Mouse (Mus musculus) skeletal muscle tissue, adult 2 months (tissue): ENCODE measurements around the gene Tnik.
A peak's percentile ranks its signal among the peaks of the same experiment; 100 is the strongest.

Experiments
- DNase-seq: peaks from one replicate; pipeline ENCODE4 v3.0.0-alpha.2; 2012; ENCODE audit warnings: low read depth, low spot score

Tnik gene

DNA sequence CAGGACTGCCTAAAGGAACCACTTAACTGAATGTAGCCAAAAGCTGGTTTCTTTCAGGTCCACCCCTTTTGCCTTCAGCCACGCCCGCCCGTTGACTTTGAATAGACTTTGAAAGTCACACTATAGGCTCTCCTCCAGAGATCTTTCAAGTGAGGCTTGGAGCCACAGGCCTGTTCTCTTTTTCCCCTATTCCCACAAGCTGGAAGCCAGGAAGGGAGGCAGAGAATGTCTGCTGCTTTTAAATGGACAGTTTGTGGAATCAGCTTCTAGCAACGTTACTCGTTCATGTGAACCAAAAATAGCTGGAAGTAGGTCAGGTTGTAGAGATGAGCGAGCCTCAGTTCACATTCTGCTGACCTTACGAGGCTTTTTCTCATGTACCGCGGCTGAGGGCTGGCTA, 138.3 kb downstream of the Tnik start:
- peak; percentile 30 for DNase-seq

DNA sequence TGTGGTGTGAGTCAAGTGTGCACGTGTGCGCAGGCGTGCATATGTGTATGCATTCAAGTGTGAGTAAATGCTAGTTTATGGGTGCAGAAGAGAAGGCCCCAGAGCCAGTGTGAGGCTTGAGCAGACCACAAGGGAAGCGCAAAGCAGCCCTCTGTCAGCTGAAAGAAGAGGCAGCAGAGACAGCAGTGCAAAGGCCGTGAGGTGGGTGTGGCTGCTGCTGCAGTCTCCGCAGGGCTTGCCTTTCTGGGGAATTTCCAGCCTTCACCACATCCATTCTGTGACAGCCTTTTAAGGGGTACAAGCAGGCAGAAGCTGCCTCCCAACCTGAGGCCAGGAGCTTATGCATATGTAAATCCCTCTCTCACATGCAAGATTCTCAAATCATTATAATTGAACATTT, 139.2 kb downstream of the Tnik start:
- no peak for DNase-seq

DNA sequence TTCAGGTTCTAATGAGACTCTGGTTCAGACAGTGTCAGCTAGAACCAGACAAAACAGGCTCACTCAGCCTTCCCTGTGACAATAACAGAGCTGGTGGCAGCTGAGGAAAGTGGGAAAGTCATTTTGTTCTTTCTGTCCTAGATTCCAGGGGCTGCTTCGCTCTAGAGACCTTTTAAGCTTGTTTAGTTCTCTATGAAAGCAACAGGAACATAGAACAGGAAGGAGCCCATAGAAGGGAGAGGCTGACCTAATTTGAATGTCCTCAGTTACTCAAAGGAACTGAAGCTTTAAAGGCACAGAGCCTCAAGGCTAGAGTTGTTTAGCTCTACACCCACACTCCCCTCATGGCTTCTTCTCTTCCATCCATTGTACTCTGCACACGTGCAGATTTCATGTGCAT, 142.4 kb downstream of the Tnik start:
- no peak for DNase-seq

DNA sequence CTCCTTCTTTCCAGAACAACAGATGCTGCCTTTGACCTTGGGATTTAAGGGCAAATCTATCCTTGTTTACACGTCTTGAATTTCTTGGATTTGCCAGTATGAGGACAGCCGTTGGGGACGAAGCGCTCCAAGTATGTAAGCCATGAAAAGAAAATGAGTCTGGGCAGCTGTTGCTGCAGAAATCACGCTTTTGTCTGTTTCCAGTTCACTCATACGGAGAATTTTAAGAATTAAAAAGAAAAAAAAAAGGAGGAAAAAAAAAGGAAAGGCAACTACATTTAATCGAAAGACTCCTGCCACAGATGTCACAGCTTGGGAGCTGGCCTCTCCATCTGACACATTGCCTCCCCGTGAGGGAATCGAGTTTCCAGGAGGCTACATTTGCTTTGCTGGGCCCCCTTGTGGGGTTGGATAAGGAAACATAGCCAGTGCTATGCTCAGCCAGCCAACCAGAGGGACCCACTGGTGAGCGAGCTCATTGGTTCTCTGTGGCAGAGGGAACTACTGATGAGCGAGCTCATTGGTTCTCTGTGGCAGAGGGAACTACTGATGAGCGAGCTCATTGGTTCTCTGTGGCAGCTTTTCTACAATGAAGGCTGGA, 145.9 kb downstream of the Tnik start:
- peak; percentile 77 for DNase-seq

DNA sequence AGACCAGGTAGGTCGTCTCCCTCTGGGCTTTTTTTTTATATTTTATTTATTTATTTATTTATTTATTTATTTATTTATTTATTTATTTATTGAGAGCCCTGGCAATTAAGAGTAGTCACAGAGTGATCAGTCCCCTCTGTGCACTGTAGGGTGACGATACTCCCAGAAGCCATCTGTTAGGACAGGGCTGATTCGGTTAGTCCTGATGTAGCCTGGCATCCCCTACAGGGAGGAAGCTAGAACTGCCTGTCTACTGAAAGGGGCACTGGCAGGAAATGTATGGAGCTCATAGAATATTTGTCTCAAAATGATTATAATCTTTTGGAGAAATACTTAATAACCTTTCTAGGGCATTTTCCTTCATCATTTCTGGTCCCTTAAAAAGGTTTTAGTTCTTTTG, 147.3 kb downstream of the Tnik start:
- no peak for DNase-seq

DNA sequence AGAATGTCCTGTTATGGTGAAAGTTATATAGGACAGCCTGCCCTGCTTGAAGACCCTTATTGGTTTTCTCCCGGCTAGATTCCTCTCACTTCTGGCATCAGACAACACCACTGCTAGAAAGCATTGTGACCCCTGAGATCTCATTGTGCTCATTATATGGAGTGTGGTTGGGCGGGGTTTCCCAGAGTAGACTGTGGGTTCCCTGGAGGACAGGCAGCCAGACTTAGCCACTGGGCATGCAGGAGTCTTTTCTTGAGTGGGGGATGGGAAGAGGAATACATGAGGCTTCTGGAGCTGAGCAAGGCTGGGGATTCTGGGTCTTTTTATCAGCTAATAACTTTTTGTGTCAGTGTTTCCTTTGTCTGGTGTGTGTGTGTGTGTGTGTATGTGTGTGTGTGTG, 153.0 kb downstream of the Tnik start:
- DNase-seq, result no peak

DNA sequence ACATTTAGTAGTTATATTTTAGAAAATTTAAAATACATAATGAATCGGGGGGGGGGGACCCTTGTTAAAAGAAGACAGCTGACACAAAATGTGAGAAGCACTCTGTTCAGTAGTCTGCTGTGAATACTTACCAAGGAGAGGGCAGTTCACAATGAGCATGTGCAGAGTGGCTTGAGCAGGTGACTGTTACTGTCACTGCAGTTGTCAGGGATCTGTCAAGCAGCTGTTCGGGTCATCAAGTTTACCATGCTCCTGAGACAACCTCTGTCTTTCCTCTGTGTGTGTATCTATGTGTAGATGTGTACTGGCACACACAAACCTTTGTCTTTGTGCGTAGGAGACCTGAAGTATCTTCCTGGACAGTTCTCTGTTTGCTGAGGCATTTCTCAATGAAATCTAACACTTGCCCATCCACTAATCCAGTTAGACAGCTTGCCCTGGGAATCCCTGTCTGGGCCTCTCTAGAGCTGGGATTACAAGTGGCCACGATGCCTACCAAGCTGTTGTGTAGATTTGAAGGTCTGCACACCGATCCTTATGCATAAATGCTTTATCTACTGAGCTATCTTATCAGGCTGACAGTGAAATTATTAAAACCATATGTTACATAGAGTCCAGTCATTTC, 154.2 kb downstream of the Tnik start:
- peak; percentile 38 for DNase-seq

DNA sequence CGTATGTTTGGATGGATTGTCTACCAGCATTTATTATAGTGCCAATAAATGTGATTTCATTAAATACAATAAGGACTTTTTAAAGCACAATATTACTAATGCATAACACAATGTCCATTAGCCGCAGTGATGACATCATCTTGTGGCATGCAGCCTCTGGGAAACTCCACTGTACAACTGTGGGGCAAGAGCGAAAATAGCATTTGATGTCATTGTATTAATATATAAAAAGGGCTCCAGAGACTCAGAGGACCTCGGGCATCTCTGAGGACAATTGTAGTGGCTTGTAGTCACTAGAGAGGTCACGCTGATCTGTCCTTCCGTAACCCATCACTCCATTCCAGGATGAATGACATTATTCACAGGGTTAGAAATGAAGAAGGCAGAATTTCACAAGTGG, 157.2 kb downstream of the Tnik start:
- no peak for DNase-seq

DNA sequence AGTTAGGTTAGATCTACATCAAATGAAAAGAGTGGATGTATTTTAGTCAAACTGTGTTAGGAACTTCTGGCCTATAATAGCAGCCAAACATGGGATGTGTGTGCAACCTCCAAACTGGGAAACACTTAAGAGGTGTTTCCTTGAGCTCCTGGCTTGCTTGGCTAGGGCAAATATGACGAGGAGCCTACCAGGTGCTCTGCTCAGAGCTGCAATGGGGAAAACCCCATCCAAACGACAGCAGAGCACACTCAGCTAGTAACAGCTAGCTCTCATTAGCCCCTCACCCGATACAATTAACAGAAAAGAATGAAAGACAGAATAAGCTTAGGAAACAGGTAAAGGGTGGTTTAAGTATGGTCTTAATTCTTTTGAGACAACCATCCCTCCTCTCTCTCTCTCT, 157.7 kb downstream of the Tnik start:
- no peak for DNase-seq

DNA sequence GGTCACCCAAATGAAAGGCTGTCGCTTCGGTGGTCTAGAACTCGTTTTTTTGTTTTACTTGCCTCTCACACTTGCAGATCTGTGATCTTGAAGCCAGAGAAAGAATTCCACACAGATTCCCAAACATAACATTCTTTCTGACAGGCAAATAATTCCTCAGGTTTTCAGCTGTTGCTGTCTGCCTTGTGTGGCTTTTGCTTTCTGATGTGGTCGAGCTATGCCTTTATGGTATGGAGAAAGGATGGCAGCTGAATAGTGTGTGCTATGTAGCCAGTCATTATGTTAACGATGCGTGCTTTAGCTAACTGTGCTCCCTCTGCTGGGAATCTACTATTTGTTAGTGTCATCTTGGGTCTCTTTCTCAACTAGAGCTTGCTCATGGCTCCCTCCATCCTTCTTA, 158.8 kb downstream of the Tnik start:
- no peak for DNase-seq

DNA sequence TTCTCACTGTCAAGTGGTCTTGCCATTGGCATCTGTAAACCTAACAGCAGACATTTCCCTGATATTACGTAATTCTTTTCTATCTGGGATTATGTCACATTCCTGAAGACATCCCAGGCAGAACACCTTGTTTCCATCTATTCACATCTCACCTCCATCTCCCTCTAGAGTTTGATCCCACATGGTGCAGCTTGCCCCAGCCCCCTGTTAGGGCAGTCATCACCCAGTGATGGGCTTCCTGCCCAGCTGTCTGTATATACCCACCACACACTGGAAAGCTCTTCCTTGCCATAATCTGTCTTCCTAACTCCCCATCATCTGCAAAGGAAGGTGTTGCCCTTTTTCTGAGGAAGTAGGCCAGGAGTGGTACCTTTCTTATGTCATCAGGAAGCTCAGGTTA, 159.2 kb downstream of the Tnik start:
- DNase-seq, result no peak

DNA sequence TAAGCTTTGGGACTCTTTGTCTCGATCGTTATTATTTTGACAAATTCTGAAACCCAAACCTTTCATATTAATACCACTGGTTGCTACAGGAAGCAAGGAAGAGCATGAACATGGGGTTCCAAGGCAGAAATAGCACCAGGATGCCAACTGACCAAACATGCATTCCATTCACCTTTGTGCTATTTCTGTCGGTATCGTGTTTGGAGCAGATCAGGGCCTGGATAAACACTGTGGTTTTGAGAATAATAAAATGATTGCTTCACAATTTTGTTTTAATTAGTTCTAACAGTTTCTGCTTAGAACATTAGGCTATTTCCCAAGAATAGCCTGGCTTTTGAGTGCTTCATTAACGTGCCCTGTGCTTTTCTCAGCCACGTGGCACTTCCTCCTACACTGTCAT, 162.9 kb downstream of the Tnik start:
- no peak for DNase-seq

DNA sequence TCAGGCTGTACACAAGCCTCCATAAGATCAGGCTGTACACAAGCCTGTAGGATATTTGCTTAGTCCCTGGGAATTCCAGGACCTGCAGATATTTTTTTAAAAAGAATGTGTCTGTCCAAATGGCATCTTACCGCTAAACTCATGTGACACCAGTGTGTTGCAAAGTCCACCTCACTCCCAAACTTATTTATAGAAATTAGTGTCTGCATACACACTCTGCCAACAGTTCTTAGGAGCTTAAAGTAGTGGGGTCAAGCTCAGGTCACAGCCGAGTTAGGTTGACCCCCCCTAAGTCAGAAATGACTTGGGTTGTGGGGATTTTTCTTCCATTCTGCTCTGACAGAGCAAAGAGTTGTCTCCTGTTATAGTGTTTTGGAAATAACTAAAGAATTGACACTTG, 168.4 kb downstream of the Tnik start:
- DNase-seq, result peak; percentile 51

DNA sequence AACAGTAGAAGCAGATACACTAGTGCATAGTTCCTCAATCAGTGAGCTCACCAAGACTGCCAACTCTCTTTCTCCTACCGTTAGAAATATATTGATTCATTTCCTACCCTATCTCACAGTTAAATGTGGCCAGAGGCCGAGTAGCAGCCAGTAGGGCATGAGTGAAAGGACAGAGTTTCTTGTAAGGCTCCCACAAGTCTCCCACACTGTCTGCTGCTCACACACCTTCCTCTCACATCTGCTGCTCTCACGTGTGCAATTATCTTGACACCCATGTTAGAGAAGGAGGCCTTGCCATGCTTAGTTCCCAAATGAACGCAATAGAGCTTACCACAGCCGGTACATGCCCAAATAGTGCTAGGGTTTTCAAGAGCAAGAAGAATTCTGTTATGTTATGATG, 169.3 kb downstream of the Tnik start:
- no peak for DNase-seq

DNA sequence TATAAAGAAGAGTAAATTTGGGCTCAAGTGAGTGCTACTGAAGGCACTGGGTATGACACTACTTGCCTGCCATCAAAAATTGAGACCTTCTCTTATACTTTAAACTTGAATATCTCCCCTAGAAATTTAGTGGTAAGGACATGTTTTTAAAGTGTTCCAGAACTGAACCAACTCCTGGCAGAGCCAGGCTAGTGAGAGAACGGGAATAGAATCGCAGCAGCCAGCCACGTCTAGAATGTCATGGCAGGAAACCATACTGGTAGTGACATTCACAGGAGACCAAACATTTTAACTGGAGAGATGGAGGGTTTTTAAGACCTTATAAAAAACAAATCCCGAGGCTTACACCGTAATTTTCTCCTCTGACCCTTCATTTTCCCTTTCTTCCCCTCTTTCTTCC, 172.5 kb downstream of the Tnik start:
- peak; percentile 23 for DNase-seq

DNA sequence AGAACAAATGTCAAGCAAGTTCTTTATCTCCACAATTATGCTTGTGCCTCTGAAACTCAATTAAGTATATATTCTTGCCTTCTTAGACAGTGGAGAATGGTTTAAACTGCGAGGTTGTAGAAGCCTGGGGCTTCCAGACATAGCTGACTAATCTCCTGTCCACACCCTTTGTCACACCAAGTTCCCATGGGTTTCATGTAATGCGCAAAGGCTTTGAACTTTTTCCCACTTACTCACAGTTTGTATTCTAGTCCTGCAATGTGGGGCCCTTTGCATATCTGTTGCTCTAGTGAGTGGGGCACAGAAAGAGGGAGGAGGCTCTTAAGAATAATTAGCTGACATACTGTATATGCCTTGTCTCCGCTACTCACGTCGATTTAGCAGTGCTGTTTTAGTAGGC, 174.4 kb downstream of the Tnik start:
- no peak for DNase-seq

DNA sequence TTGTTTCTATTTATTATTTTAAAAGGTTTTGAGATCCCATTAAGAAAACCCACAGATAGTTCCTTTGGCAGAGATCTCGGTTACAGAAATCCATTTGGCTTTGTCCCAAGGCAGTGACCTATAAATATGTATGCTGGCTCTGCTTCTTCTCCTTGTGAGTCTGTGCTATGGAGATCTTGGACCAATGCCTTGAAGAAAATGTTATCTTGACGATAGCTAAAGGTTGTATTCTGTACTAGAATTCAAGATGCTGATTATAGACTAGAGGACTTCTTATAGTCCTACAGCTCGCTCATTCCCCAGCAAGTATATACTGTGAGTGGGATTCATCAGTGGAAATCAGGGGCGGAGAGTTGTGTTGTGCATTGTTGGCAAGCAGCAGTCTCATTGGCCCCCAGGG, 178.5 kb downstream of the Tnik start:
- DNase-seq, result peak; percentile 46

DNA sequence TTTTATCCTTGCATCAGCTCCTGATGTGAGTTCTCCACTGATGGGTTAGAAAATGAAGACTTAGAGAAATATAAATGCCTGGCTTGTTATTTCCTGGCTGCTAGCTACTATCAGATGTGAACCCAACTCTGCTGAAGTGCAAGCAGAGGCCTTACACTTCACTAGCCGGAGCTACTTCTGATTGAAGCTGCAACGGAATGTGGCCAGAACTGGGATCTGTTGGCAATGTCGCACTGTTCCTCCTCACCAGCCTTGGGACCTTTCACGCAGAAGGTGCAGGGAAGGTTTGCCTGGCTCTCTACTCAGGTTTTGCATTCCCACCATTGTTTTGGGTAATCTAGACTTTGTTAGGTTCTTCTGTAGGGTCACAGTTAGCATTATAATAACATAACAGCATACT, 179.1 kb downstream of the Tnik start:
- DNase-seq, result no peak

DNA sequence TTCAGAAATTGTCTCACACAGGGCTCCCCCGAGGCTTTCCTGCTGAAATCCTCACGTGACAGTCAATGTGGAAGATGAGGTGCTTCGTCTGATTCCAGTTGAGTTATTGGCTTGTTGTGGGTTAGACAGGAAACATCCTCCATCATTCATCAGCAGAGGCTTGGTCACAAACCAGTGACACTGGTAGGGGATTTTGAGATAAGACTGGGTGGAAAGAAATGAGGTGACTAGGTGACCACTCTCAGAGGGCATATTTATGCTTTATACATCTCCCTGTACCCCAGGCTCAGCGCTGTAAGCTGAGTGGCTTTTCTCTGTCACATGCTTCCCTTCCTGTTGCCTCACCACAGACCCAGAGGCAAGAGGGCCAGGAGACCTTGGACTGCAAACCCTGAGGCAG, 184.9 kb downstream of the Tnik start:
- no peak for DNase-seq

DNA sequence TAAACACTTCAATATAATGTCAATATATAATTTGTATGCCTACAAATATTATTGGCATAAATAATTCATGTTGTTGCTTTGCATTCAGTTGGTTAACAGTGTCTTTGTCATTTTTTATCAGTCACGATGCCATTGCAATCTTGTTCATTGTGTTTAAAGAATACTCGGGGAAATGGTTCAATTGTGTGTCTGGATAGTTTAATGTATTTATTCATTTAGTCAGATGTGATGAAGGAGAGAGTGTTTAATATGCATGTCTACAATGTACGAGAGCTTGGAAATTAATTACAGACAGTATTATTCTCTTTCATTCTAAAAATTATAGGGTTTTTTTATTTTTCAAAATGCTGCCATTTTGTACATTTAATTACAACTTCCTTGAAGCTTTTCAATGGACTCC, 190.4 kb downstream of the Tnik start:
- DNase-seq, result no peak

DNA sequence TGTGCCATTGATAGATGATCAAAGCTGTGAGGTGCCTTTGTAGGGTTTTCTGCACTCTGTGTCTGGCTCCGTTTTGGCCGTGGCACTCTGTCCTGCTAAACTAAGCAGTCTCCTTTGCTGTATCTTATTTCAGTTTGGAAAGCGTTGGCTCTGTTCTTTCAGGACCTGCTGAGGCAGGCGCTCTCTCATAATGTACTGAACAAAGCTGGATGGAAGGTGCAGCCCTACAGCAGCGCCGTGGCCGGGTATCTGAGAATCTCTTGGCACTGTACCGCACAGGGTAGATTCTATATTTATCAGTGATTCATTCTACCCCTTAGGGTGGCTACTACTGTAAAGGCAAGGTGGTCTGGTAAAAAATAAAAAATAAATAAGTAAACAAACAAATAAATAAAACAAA, 193.8 kb downstream of the Tnik start:
- peak; percentile 25 for DNase-seq

DNA sequence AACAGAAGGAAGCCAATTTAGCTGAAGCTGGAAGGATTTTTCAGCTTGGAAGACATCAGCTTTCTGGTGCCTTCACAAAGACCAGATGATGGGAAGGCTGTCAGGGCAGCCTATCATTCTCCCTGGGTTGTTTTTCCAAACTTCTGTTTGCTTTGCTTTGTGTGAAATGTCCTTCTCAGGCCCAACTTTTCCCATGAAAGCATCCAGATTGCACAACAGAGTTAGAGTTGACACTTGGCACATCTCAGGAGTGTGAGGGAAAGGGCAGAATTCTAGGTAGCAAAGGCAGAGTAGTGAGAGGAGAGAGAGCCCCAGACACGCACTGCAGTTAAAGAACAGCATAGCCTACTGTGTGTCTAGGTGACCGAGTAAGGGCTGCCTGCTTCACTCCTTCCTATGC, 194.5 kb downstream of the Tnik start:
- DNase-seq, result peak; percentile 25

DNA sequence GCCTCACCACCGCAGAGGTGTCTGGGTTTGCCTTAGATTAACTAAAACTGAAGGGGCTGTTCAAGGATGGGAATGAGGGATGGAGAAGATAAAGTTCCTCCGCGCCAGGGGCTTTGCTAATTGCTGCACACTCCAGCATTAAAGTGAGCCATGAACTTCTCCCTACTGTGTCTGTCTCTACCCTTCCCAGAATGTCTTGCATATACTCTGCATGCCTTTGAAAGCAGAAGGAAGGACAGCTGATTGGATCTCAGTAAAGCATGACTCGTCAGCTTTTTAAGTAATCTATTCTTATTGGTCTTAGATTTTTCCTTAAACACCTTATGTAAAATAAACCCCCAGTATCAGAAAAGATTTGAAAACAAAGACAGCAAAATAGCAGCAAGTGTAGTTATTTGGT, 203.7 kb downstream of the Tnik start:
- DNase-seq, result no peak

DNA sequence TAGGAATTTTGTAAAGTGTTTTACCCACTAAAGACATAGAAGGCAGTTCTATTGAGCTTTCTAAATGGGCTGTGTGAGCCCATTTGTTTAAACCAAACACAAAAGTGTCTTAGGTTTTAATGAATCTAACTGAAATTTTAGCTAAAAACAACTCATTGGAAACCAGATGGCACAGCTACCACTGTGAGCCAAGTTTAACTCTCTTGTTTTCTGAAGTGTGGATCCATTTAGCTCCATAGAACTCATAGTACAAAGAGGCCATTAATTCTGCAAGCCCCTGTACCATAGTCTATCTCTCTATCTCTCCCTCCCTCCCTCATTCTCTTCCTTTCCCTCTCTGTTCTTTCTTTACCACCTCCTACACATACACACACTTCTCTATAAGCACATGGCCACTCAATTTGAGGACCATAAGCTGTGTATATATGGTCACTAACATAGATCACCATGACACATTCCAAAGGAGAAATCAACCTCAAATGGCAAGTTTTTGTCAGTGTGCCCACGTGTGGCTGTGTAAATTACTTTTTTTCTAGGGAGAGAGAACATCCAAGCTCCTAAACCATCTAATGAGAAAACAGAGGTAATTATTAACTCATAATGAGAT, 204.2 kb downstream of the Tnik start:
- no peak for DNase-seq
